Mouse (Mus musculus) E14TG2a.4 (cell line): ENCODE data around the gene Btbd8.

Experiments used
- CTCF ChIP-seq: conservative IDR thresholded peaks from 2 replicates; pipeline ENCODE4 v1.5.1; 2014; ENCODE audit warnings: low read length
- NANOG ChIP-seq: IDR thresholded peaks from 2 replicates; pipeline ENCODE4 v1.6.1; 2014; ENCODE audit warnings: borderline replicate concordance, low read length, mixed read lengths

GRCm38 (mm10) chr5:107521897-107522296 is 84.1 kb downstream of the Btbd8 start:
- TF ChIP-seq CTCF (no peak), NANOG (no peak)
